Mouse (Mus musculus): ENCODE data around the gene Crybb1.
A peak's percentile ranks its signal among the peaks of the same experiment; 100 is the strongest.

The Crybb1 gene

DNA sequence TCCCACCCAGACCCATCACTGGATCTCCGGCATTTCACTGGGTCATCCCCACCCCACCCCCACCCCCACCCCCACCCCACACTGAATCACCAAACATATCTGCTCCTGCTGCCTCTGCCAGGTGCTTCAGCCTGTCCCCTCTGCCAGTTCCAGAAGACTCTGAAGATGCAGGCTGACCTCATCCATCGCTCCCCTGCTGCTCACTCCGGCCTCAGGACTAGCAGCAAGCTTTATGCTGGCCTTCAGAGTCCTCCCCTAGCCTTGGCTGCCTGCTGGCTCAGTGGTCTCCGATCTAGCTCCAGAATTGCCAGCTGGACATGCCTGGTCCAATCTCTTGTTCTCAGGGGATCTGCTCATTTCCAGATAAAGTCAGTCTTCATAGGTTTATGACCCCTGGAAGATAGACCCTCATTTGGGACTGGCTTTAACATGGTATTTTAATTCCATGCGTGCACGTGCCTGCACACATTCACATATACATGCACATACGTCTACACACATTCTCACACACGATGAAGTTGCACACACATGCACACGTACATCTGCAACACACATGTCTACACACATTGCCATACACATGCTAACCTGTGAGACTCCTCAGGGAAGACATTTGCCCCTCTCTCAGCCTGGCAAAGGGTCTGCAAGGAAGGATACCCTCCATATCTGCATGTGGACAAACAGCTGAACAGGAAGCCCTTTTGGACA lies 17.6 kb upstream of the Crybb1 start:
- DNase-seq, result no peak

DNA sequence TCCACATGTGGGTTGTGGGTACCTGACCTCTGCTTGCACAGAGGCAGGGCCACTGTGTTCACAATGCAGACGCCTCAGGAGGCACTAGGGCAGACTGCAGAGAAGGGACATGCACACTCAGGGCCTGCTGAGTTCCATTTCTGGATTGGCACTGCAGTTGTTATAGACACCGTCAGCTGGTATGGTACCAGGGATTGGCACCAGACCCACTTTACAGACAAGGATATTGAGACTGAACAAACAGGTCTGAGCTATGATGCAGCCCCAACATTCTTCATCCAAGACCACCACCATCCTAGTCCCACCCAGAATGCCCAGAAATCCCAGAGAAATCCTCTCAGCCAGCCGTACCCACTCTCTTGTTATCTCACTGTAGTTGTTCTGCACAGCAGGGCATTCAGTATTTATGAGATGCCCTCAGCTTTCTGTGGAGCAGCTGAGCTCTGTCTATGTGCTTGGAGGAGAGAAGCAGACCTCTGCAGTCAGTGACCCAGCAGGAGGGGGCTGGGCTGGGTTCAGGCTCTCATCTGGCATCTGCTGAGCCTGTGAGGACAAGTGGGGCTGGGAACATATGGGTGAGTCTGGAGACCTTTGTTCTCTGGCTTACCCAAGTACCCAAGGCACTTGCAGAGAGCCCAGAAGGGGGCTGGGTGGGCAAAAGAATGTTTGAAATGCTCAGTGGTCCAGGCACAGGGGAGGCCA lies 16.7 kb upstream of the Crybb1 start:
- DNase-seq, result no peak

DNA sequence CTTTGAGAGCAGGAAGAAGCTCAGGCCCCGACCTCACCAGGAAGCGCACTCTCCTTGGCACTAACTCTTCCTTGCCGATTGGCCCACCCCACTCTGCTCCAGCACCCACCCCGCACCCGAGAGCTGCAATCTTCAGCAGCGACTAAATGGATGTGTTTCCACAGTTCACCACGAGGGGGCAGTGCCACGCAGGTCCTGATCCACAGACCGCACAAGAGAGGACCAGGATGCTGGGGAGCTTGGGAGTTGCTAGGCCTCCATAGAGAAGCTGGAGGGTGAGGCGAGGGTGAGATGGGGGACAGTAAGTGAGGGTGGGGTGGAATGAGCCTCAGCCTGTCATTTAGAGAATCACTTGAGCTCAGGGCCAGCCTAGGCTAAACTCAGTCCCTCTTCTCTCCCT lies 14.9 kb upstream of the Crybb1 start:
- peak; percentile 83 to 86 for DNase-seq

DNA sequence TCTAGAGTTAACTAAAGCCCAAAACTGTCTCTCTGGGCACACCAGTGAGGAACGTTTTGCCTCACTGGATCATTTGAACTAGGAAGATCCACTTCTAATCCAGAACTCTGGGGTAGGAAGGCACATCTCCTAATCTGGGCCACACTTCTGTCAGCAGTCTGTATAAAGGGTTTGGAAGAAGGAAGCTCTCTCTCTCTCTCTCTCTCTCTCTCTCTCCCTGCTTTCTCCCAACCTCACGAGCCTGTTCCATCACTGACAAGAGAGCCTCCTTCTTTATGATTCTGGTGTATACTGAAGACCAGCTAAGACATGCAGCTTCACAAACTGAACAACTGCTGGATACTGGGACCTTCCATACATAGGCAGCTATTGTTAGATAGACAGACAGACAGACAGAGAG lies 13.8 kb upstream of the Crybb1 start:
- no peak for DNase-seq

DNA sequence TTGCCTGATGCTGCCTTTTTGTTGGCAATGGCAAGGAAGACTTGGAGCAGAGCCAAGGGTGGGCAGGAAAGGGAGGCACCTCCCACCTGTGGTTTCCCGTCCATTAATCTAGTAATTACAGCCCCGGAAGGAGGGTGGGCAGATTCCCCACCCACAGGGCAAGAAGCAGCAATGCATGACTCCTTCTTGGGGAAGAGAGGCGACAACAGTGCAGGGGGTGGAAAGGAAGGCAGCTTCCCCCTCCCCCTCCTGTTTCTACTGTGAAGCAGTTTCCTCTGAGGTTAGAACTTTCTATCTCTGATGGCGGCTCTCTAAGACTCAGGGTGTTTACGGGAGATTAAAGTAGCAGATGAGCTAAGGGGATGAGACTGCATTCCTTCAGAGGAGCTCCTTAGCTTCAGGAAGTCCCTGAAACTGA lies 13.2 kb upstream of the Crybb1 start:
- DNase-seq, result peak; percentile 17 to 30

DNA sequence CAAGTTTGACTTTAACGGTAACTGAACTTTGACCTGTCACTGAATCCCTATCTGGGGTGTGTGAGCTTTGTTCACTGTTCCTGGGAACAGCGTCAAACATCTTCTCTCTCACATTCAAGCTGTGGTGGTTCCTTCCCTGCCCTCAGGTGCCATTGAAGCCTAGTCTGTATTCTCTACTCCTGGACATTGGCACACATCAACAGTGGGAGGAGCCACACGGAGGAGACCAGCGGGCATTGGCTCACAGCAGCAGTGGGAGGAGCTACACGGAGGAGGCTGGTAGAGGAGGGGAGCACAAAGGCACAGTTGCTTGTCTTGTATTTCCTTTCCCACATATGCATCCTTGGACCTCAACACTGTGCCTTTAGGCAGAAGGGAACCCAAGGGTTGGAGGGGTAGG lies 12.6 kb upstream of the Crybb1 start:
- no peak for DNase-seq

DNA sequence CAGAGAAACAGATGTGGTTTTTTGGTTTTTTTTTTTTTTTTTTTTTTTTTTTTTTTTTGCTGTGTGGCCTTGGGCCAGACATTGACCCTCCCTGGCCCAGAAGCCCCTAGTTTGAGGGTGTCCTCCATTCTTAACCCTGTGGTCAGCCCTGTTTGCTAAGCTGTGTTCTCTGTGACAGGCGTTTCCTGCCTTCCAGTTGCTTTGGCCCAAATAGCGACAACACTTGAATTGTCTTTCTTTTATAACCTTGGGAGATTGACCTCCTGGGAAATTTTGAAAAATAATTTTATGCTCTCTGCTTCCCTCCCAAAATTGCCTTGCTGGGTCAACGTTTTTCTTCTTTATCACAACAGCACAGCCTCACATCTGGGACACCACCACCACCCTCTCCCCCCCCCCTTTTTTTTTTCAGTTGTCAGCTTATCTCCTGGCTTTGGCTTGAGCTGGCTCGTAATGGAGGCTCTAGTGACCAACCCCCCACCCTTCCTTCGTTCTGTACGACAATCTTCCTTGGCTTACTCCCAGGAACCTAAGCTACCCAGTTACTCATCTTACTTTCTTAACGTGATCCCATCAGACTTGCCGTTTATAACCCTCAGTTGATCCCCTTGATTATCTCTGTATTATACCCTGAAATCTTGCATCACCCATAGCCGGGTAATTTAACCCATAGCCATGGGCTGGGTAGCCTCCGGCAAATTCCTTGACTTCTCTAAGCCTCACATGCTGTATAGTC lies 11.9 kb upstream of the Crybb1 start:
- DNase-seq, result no peak

DNA sequence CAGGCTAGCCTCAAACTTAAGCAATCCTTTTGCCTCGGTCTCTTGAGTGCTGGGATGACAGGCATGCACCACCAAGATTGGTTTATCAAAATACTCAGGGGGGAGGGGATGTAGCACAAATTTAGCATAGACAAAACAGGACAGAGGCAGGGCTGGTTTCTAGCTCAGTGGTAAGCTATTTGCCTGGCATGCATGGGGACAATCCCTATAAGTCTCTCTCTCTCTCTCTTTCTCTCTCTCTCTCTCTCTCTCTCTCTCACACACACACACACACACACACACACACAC lies 11.4 kb upstream of the Crybb1 start:
- DNase-seq, result no peak

DNA sequence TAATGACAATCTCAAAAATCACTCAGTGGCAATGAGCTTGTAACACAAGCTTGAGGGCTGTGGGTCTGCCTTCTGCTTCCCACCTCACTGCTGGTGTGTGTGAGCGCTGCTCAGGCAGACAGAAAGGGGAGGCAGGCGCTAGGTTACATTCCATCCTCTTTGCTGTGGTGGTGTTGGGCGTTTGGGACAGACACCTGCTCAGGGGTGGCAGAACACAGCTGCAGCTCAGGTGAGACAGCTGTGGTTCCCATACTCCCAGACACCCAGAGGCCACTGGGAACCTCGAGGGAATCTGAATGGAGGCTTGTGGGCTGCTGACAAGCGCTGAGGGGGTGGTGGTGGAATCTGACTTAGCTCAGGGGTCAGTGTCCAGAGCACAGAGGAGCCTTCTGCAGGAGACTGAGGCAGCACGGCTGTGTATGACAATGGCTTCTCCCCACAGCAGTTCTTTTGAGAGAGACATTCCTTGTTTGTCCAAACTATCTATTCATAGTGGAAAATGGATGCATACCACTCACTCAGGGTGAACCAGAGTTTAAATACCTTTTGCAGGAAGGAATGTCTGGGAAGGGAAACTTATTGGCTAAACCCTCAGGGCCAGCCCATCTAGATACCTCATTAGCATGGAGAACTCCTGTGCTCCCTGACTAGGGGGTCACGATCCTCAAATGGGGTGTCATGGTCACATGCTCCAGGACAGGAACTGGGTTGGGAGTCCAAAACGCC lies 10.6 kb upstream of the Crybb1 start:
- DNase-seq, result no peak

DNA sequence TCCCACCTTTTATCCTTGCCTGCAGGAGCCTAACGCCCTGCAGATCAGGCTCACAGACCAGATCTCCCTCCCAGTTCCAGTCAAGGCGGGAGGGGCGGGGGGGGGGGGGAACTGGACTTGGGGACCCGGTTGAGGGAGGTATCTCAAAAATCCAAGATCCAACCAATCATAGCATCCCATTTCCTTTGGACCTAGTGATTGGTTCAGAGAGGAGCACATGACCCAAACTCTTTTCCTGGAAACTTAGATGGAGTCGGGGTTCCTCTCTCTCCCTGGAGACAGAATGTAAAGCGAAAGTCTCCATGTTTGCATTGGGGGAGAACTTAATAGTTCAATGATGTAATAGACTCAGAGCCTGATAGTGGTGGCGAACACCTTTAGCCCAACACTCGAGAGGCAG lies 8.2 kb upstream of the Crybb1 start:
- no peak for DNase-seq

DNA sequence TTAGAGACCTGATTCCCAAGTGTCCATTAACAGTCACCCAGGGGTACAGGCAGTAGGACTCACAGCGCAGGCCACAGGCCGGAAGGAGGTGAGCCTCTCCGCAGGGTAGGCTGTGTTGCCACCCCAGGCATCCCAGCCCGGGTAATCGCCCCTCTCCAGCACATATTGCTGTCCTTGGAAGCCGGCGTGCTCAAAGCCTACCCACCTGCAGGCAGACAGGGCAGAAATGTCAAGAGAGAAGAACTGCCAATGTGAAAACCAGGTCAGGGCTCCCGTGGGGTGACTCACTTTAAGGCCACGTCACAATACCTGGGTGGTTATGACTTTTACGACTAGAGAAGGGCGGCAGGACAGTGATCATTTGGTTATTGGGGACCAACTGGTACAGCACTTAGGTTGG lies 6.5 kb upstream of the Crybb1 start:
- no peak for DNase-seq

DNA sequence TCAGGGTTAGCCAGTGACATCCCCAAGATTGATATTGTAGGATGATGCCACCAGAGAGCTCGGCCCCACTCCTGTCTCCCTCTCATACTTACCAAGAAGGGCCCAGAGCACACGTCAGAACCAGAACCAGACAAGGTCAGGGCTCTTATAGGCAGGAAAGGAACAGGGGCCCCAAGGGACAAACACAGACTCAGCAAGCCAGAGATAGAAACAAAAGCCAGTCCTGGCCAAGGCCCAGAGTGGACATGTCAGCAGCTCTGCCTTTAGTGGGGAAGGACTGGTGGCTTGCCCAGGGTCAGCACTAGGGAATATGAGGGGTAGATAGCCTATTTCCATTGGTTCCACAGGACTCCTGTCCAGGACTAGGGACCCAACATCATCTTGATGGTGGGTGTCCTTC lies 3.2 kb upstream of the Crybb1 start, which contains the start of gene Cryba4:
Cryba4 (minus strand) TSS at position 119 of the 400 bp plus-strand sequence.
- no peak for DNase-seq

DNA sequence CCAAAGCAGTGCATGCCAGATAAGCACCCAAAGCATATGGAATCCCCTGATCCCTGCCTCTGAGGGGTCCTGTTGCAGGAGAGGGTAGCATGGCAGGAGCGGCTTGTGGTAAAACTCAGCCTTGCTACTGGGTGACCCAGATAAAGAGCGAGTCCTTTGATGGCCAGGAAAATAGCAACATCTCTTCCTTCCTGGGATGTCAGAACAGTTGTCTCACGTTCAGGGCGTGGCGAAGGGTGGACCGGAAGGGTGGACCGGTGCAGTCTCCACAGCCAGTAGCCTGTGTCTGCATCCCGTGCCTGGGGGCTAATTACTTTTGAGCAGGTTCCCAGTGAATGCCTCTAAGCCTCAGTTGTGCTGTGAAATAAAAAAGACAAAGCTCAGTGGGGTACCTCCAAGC lies 2.4 kb upstream of the Crybb1 start:
- DNase-seq, result no peak

DNA sequence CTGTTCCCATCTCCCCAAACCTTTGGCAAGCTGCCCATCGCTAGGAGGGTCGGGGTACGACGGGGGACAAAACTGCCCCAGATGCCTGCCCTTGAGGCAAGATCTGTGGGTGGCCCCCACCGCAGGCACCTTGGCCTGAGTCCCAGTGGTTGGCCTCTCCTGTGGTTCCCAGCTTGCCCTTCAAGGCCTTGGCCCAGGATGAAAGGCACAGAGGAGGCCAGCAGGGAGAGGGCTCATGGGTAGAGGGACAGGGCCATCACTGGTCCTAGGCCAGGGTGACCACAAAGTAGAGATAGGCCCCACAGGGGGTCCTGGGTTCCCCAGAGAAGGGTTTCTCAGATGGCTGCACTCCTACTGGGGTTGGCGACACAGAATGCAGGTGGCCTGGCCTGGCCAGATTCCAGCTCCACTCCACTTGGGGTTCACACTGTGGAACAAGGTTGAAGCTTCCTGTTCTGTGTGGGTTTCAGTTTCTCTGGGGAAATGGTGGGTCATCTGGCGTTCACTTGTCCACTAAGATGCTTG lies 1.3 kb upstream of the Crybb1 start:
- DNase-seq, result no peak

DNA sequence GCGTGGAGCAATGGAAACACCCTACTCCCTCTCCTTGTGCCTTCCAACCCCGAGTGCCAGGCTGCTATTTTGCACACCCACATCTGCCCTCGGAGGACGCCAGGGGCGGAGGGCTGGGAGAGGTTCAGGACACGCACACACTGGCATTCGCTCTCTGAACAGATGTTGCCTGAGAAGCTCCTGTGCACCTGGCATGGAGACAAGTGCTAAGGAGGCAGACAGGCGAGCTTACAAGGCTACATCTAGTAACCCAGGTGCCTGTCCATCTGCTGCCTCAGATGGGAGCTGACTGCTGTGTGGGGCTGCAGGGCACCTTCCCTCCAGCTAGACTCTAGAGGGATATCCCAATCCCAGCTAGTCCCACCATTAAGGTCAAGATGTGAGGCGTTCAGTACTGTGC lies 842 bp downstream of the Crybb1 start:
- no peak for DNase-seq

DNA sequence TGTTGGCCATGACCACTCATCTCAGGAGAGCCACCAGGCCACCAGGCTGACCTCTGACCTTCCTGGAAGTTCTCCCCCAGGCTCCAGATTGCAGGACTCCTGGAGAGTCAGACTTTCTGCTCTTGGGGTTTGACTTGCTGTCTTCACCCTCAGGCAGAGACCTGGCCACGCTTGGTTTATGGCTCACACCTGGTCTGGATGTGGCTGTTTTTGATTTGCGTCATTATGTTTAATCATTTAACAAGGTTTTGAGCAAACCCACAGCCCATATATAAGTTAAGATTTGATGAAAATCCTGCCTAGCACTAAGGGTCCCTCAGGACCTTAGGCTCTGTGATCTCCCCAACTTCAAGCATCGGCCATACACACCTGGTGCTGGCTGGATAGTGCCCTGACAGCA lies 2.3 kb downstream of the Crybb1 start:
- DNase-seq, result no peak

DNA sequence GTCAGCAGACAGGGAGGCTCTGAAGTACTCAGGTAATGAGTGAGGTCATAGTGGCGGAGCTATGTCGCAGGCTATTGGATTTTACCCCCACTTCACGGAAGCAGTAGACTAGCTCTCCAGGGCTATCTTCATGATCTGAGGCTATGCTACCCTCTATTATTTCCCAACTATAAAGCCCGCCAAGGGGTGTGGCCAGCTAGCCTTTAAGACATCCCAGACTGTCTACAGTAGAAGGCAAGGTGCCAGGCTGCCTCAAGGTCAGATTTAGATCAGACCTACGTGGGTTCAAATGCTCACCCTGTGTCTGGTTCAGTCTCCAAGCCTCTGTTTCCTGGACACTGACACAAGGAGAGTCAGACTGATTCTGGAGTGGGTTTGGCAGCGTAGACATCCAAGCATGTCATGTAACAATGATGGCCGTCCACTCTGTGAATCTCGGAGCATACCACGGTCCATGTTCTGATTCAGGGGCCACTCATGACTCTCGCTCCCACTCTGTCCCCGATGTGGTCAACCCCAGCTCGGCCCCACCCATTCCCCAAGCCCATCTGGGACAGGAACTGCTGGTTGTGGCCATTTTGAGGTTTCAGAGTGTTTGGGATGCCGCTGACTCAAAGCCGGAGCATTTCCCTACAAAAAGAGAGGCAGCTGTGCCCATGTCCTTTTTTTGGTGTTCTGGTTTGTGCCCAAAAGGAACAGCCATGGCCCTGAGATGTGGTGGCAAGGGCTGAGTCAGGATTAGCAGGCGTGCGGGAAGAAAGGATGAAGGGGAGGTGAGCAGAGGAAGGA lies 4.4 kb downstream of the Crybb1 start:
- DNase-seq, result no peak

DNA sequence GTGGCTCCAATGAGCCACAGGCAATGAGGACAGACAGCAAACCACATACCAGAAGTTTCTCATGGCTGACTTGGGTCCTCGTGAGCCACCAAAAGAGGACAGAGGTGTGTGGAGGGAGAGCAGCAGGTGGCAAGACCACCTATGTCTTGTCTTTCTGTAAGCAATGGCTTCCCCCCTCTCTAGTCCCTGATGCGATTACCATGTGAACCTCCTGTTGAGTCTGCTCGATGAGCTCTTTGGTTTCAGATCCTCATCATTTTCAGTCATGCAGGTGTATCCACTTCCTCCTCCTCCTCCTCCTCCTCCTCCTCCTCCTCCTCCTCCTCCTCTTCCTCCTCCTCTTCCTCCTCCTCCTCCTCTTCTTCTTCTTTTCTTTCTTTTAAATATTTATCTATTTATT lies 5.2 kb downstream of the Crybb1 start:
- no peak for DNase-seq

DNA sequence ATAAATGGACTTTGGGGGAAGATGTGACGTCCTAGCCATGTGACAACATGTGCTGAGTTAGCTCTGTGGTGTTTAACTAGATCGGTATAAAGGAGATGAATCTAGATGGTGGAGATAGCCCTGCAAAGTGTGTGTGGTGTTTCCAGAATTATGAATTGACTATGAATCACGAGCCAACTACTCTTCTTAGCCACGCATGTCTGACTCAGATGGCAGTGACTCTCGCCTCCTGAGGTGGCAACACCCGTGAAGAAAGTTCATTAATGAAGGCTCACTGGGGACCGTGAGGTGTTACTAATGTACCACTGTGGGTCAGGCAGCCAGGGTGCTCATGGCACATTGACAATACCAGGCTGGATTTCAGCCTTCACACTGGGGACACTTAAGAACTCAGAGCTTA lies 8.5 kb downstream of the Crybb1 start:
- no peak for DNase-seq

DNA sequence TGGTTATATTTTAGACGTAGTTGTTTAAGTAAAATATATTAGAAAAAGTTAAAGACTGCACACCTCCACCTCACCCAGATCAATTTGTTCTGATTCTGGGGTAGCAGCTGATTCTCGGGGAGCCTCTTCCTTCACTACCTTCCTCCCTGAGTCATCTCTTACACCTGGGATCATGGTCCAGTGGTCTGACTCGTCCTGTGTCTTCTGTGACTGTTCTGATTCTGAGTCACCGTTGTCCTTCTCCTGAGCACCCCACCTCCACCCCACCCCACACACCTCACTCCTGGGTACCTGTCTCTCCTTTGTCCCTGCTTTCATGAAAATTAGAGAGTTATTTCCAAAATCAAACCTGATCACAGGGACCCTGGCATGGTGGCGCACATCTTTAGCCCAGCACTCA lies 9.5 kb downstream of the Crybb1 start:
- DNase-seq, result no peak

DNA sequence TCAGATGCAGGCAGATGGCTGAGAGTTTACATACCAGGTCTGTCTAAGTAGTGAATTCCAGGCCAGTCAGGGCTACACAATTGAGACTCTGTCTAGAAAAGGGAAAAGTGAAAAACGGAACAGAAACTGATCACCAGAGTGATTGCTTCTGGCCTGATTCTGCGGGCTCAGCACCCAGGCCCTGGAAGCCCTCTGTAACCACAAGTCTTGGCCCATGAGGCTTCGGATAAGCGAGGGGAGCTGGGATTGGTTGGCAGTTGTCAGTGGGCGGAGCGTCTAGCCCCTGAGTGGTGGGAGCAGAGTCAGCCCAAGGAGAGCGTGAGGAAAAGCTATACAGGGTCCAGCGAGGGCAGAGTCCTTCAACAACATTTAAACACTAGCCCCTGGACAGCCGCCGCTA lies 9.9 kb downstream of the Crybb1 start:
- DNase-seq, result no peak

DNA sequence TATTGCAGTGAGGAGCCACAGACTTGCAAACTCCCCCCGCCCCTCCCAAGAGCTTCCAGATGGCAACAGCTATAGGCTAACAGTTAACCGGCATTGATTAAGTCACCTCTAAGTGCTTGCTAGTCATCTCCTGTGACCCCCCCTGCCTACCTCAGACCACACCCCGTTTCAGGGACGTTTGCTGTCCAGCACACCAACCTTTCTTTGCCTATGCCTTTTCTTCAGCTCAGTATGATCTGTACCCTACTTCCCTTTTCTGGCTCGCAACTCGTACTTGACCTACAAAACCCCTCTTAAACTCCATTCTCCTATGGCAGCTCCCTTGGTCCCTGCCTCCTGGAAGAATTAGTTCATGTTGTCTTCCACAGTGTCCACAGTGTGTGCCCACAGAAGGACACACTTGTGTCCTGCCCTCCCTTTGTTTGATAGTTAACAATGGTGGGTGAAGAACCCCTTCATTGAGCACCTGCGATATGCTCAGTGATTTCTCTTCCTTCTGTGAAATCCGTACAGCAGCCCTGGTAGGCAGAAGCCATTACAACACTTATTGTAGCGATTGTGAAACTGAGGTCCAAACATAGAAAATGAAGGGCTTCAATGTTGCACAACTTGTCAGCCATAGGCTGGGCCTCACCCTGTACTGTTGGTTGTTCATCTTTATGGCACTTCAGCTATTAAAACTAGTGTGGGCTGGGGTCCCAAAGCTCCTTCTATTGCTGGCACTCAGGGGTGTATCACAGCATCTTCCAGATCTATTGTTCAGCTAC lies 10.6 kb downstream of the Crybb1 start:
- DNase-seq, result no peak

Measured in thymus, postnatal 36 days (tissue).